Mouse (Mus musculus): ENCODE data around the gene Zdhhc6. TPM values are rescaled to one million over a fixed set of nuclear protein-coding genes. Genes with fewer than 3 reads are reported as not detected.
A peak's percentile ranks its signal among the peaks of the same experiment; 100 is the strongest.

The Zdhhc6 gene
- polyA plus RNA-seq, 1 experiment from 2014 or later: 110 TPM

GRCm38 (mm10) chr19:55337066-55337465 lies 21.2 kb upstream of the Zdhhc6 start:
- Histone ChIP-seq H3K4me2 (replicated peaks; ENCODE audit: low read depth, low read length) (no peak overlapping the region), H3K27ac (ENCODE audit: low read depth, low read length) (no peak overlapping the region), H3K9me3 (ENCODE audit: control insufficient read depth, low read length) (no peaks in the 10 kb centered on the region), H3K36me3 (ENCODE audit: control insufficient read depth, insufficient read depth, low read length) (peaks cover 3% of the 10 kb centered on the region; the same call in 1 of the 2 replicates), H3K27me3 (ENCODE audit: control insufficient read depth, insufficient read depth, low read length) (no peaks in the 10 kb centered on the region), H3K4me1 (ENCODE audit: control insufficient read depth, insufficient read depth, low read length) (no peaks in the 10 kb centered on the region), H3K4me3 (ENCODE audit: low read length) (no peak overlapping the region), H3K9ac (ENCODE audit: low read depth, low read length) (no peak overlapping the region)
- ATAC-seq (ENCODE audit: low FRiP score, low TSS enrichment): no peak
- 91% methylated on average over 9 of the region's 9 CpGs for WGBS

DNA sequence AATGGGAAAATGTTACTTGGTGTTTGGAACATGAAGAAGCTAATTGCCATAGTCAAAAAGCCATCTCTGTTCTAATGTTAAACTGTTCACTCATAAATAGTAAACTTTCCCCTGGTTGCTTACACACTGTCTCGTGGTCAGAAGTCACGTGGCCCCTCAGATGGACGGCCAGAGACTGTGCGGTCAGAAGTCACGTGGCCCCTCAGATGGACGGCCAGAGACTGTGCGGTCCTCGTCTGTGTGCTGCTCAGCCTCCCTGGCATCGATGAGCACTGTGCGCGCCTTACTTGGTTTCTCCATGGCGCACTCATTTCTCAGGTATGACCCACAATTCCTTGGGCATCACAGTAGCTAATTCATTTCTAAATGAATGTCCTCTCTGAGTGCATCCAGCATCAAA lies 20.6 kb upstream of the Zdhhc6 start:
- Histone ChIP-seq H3K4me2 (replicated peaks; ENCODE audit: low read depth, low read length) (no peak overlapping the region), H3K4me3 (ENCODE audit: low read length) (no peak overlapping the region), H3K4me1 (ENCODE audit: control insufficient read depth, insufficient read depth, low read length) (no peaks in the 10 kb centered on the region), H3K27ac (ENCODE audit: low read depth, low read length) (no peak overlapping the region), H3K36me3 (ENCODE audit: control insufficient read depth, insufficient read depth, low read length) (peaks cover 6% of the 10 kb centered on the region; the same call in 1 of the 2 replicates), H3K9me3 (ENCODE audit: control insufficient read depth, low read length) (no peaks in the 10 kb centered on the region), H3K9ac (ENCODE audit: low read depth, low read length) (no peak overlapping the region), H3K27me3 (ENCODE audit: control insufficient read depth, insufficient read depth, low read length) (no peaks in the 10 kb centered on the region)
- ATAC-seq (ENCODE audit: low FRiP score, low TSS enrichment): no peak
- WGBS: 83% methylated on average over 12 of the region's 12 CpGs

DNA sequence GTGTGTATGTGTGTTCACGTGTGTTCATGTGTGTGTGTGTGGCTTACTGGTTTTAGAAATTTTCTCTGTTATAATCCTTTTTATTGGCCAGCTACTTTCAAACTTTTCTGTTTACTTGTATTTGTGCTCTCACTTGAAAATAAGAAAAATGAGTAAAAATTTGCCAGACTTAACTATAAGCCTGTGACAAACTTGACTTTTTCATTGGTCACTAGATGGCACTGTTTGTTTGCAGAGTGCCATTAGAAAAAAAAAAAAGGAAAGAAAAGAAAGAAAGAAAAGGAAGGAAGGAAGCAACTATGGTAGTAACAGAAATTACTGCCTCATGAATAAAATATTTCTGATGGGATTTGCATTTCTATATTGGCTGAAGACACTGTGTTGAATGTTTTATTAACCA lies 20.0 kb upstream of the Zdhhc6 start:
- Histone ChIP-seq H3K9ac (ENCODE audit: low read depth, low read length) (no peak overlapping the region), H3K36me3 (ENCODE audit: control insufficient read depth, insufficient read depth, low read length) (peaks cover 8% of the 10 kb centered on the region; the same call in 1 of the 2 replicates), H3K27ac (ENCODE audit: low read depth, low read length) (no peak overlapping the region), H3K9me3 (ENCODE audit: control insufficient read depth, low read length) (no peaks in the 10 kb centered on the region), H3K4me1 (ENCODE audit: control insufficient read depth, insufficient read depth, low read length) (no peaks in the 10 kb centered on the region), H3K27me3 (ENCODE audit: control insufficient read depth, insufficient read depth, low read length) (no peaks in the 10 kb centered on the region), H3K4me2 (replicated peaks; ENCODE audit: low read depth, low read length) (no peak overlapping the region), H3K4me3 (ENCODE audit: low read length) (no peak overlapping the region)
- no peak for ATAC-seq (ENCODE audit: low FRiP score, low TSS enrichment)
- 94% methylated on average over 1 of the region's 1 CpGs for WGBS

DNA sequence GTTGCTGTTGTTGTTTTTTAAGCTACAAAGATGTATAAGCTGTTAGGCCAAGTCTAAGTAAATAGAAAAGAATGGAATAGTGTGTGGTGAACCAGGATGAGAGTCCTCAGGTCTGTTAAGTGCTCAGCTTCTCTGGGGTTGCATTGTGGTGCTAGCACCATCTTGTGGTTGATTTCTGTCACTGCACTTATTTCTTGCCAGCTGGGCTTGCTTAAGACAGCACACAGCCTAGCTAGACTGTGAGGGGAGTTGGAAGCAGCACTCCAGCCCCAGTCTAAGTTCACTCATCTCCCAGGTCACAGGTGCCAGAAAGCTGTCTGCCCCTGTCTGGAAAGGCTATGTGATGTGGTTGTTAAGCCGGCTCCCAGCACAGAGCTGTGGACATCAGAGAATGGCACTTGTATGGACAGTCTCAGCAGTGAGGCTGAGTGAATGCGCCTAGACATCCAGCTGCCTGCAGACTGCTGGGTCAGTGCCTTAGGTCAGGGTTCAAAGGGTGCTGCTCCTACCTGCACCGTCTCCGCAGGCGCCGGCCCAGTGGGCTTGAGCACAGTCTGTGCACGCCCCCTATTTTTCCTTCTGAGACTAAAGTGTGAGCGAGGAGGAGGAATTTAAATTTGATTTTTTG lies 16.9 kb upstream of the Zdhhc6 start:
- peak; percentile 81 for ATAC-seq (ENCODE audit: low FRiP score, low TSS enrichment)
- H3K9me3 ChIP-seq (ENCODE audit: control insufficient read depth, low read length): no peaks in the 10 kb centered on the region
- no peaks in the 10 kb centered on the region for H3K27me3 ChIP-seq (ENCODE audit: control insufficient read depth, insufficient read depth, low read length)
- no peak overlapping the region for H3K9ac ChIP-seq (ENCODE audit: low read depth, low read length)
- peaks cover 25% of the 10 kb centered on the region; the same call in 1 of the 2 replicates for H3K36me3 ChIP-seq (ENCODE audit: control insufficient read depth, insufficient read depth, low read length)
- H3K4me2 ChIP-seq (replicated peaks; ENCODE audit: low read depth, low read length): no peak overlapping the region
- H3K4me3 ChIP-seq (ENCODE audit: low read length): no peak overlapping the region
- no peak overlapping the region for H3K27ac ChIP-seq (ENCODE audit: low read depth, low read length)
- 88% methylated on average over 8 of the region's 8 CpGs for WGBS
- H3K4me1 ChIP-seq (ENCODE audit: control insufficient read depth, insufficient read depth, low read length): no peaks in the 10 kb centered on the region

DNA sequence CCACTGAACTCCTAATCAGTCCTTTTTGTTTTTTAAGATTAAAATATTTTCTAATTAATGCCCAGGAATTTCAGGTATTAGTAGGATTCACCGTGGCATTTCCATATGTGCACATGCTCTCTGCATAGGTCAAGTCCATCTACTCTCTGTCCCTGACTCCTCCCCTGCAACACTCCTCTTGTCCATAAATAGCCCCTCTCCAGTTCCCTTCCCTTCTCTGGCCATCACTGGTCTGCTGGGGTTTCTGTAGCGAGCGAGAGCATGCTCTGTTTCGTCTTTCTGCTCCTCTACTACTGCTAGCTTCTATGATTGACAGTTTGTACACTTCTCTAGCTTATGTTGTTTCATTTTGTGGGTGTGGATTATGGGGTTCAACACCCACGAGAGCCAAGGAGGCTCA lies 15.9 kb upstream of the Zdhhc6 start:
- Histone ChIP-seq H3K36me3 (ENCODE audit: control insufficient read depth, insufficient read depth, low read length) (peaks cover 25% of the 10 kb centered on the region; the same call in 1 of the 2 replicates), H3K4me3 (ENCODE audit: low read length) (no peak overlapping the region), H3K9me3 (ENCODE audit: control insufficient read depth, low read length) (no peaks in the 10 kb centered on the region), H3K9ac (ENCODE audit: low read depth, low read length) (no peak overlapping the region), H3K4me1 (ENCODE audit: control insufficient read depth, insufficient read depth, low read length) (no peaks in the 10 kb centered on the region), H3K27ac (ENCODE audit: low read depth, low read length) (no peak overlapping the region), H3K4me2 (replicated peaks; ENCODE audit: low read depth, low read length) (no peak overlapping the region), H3K27me3 (ENCODE audit: control insufficient read depth, insufficient read depth, low read length) (no peaks in the 10 kb centered on the region)
- ATAC-seq (ENCODE audit: low FRiP score, low TSS enrichment): no peak
- WGBS: 89% methylated on average over 5 of the region's 5 CpGs

DNA sequence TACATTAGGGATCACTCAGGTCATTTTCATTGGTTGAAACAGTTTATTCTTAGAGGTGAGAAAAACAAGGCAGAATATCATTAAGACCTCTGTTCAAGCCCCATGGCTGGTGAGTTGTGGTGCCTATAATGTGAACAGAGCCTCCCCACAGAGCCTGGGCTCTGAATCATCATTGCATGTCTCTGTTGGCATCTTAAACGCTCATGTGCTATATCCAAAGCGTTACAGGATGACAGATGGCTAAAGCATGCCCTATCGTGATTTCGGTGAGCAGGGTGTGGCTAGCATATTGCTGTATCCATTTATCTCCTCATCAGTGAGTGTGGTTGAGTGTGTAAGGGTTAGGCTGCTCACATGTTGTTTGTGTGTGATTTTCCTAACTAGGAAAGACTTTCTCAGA lies 11.7 kb upstream of the Zdhhc6 start:
- no peaks in the 10 kb centered on the region for H3K9me3 ChIP-seq (ENCODE audit: control insufficient read depth, low read length)
- H3K9ac ChIP-seq (ENCODE audit: low read depth, low read length): no peak overlapping the region
- ATAC-seq (ENCODE audit: low FRiP score, low TSS enrichment): no peak
- H3K27ac ChIP-seq (ENCODE audit: low read depth, low read length): no peak overlapping the region
- 90% methylated on average over 4 of the region's 4 CpGs for WGBS
- no peak overlapping the region for H3K4me2 ChIP-seq (replicated peaks; ENCODE audit: low read depth, low read length)
- H3K4me3 ChIP-seq (ENCODE audit: low read length): no peak overlapping the region
- no peaks in the 10 kb centered on the region for H3K4me1 ChIP-seq (ENCODE audit: control insufficient read depth, insufficient read depth, low read length)
- H3K27me3 ChIP-seq (ENCODE audit: control insufficient read depth, insufficient read depth, low read length): no peaks in the 10 kb centered on the region
- peaks cover 29% of the 10 kb centered on the region; the same call in 1 of the 2 replicates for H3K36me3 ChIP-seq (ENCODE audit: control insufficient read depth, insufficient read depth, low read length)

GRCm38 (mm10) chr19:55322604-55323003 lies 6.8 kb upstream of the Zdhhc6 start:
- Histone ChIP-seq H3K4me2 (replicated peaks; ENCODE audit: low read depth, low read length) (no peak overlapping the region), H3K9ac (ENCODE audit: low read depth, low read length) (no peak overlapping the region), H3K4me1 (ENCODE audit: control insufficient read depth, insufficient read depth, low read length) (peaks cover 4% of the 10 kb centered on the region; the same call in 1 of the 2 replicates), H3K27me3 (ENCODE audit: control insufficient read depth, insufficient read depth, low read length) (no peaks in the 10 kb centered on the region), H3K36me3 (ENCODE audit: control insufficient read depth, insufficient read depth, low read length) (peaks cover 8% of the 10 kb centered on the region; the same call in 1 of the 2 replicates), H3K9me3 (ENCODE audit: control insufficient read depth, low read length) (no peaks in the 10 kb centered on the region), H3K27ac (ENCODE audit: low read depth, low read length) (no peak overlapping the region), H3K4me3 (ENCODE audit: low read length) (no peak overlapping the region)
- no peak for ATAC-seq (ENCODE audit: low FRiP score, low TSS enrichment)
- WGBS: 94% methylated on average over 8 of the region's 8 CpGs

DNA sequence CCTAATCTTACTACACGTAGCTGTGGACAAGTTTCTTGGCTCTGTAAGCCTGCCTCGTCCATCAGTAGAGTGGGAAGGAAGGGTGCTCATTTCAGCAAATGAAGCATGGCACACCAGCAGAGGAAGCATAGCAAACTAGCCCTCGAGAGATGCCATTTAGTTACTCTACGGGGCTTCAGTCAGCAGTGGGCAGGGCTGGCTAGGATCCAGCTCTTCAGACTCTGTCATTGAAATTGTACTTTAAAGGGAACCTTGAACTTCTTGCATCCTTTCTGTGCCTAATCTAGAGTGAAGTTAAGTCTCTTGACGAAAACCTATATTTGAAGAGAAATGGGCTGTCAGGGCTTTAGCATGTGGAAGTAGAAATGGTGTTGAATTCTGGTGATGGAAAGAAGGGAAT lies 3.7 kb upstream of the Zdhhc6 start:
- Histone ChIP-seq H3K9me3 (ENCODE audit: control insufficient read depth, low read length) (no peaks in the 10 kb centered on the region), H3K36me3 (ENCODE audit: control insufficient read depth, insufficient read depth, low read length) (peaks cover 8% of the 10 kb centered on the region; the same call in 1 of the 2 replicates), H3K4me3 (ENCODE audit: low read length) (no peak overlapping the region), H3K27ac (ENCODE audit: low read depth, low read length) (no peak overlapping the region), H3K27me3 (ENCODE audit: control insufficient read depth, insufficient read depth, low read length) (no peaks in the 10 kb centered on the region), H3K4me2 (replicated peaks; ENCODE audit: low read depth, low read length) (no peak overlapping the region), H3K9ac (ENCODE audit: low read depth, low read length) (no peak overlapping the region), H3K4me1 (ENCODE audit: control insufficient read depth, insufficient read depth, low read length) (peaks cover 15% of the 10 kb centered on the region; the same call in 1 of the 2 replicates)
- ATAC-seq (ENCODE audit: low FRiP score, low TSS enrichment): no peak
- 73% methylated on average over 5 of the region's 5 CpGs for WGBS

DNA sequence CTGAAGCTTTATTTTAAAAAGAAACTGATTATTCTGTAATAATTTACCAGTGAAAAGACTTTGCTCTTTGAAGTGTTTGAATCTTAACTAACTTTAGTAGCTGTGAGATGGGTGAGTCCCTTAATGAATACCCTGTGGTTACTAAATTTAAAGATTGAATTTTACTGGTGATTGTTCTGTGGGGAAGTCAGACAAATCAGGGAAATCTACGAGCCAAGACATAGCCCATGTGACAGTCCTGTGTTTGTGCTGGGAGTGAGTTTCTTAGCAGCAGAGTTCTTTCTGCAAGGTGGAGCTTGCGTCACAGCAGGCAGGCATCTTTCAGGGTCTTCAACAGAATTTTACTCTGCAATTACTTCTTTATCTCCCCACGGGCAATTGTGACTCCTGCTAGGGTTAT lies 3.2 kb upstream of the Zdhhc6 start:
- Histone ChIP-seq H3K9me3 (ENCODE audit: control insufficient read depth, low read length) (no peaks in the 10 kb centered on the region), H3K4me1 (ENCODE audit: control insufficient read depth, insufficient read depth, low read length) (peaks cover 16% of the 10 kb centered on the region; the same call in 1 of the 2 replicates), H3K4me3 (ENCODE audit: low read length) (no peak overlapping the region), H3K27me3 (ENCODE audit: control insufficient read depth, insufficient read depth, low read length) (no peaks in the 10 kb centered on the region), H3K27ac (ENCODE audit: low read depth, low read length) (no peak overlapping the region), H3K36me3 (ENCODE audit: control insufficient read depth, insufficient read depth, low read length) (peaks cover 8% of the 10 kb centered on the region; the same call in 1 of the 2 replicates), H3K4me2 (replicated peaks; ENCODE audit: low read depth, low read length) (no peak overlapping the region), H3K9ac (ENCODE audit: low read depth, low read length) (no peak overlapping the region)
- no peak for ATAC-seq (ENCODE audit: low FRiP score, low TSS enrichment)
- WGBS: 79% methylated on average over 3 of the region's 3 CpGs

All from kidney, embryonic 14.5 days (tissue).